Mouse (Mus musculus) hindbrain, embryonic 16.5 days (tissue): ENCODE data around the gene Timmdc1. TPM values are rescaled to one million over a fixed set of nuclear protein-coding genes. Genes with fewer than 3 reads are reported as not detected.

Experiments
- ATAC-seq: fragments of 200-750 bp; cut with Nextera tagmentation; 2 replicates; pipeline ENCODE4 v1.8.0; 2017; ENCODE audit warnings: moderate TSS enrichment, moderate library complexity
- H3K27ac ChIP-seq: fragments of 300-500 bp; sonication (generic); 2 replicates; pipeline ENCODE4 v1.5.1; 2014; ENCODE audit warnings: low read depth, mild to moderate bottlenecking, control low read depth, low read length, moderate library complexity
- H3K27me3 ChIP-seq: fragments of 300-500 bp; sonication (generic); replicated peaks from 2 replicates; pipeline ENCODE4 v1.6.1; 2014; ENCODE audit warnings: low read length; ENCODE audit not compliant: control insufficient read depth, insufficient read depth
- H3K36me3 ChIP-seq: fragments of 300-500 bp; sonication (generic); 2 replicates; pipeline ENCODE4 v1.6.1; 2014; ENCODE audit warnings: mild to moderate bottlenecking, low read length, moderate library complexity, mixed read lengths; ENCODE audit not compliant: control insufficient read depth, insufficient read depth
- H3K4me1 ChIP-seq: fragments of 300-500 bp; sonication (generic); 2 replicates; pipeline ENCODE4 v1.6.1; 2014; ENCODE audit warnings: low read depth, low read length; ENCODE audit not compliant: control insufficient read depth, insufficient read depth
- H3K4me2 ChIP-seq: fragments of 300-500 bp; sonication (generic); 2 replicates; pipeline ENCODE4 v1.6.1; 2014; ENCODE audit warnings: mild to moderate bottlenecking, low read length, control low read depth, moderate library complexity
- H3K4me3 ChIP-seq: fragments of 300-500 bp; sonication (generic); 2 replicates; pipeline ENCODE4 v1.5.1; 2014; ENCODE audit warnings: mild to moderate bottlenecking, low read length, control low read depth, moderate library complexity
- H3K9ac ChIP-seq: fragments of 300-500 bp; sonication (generic); 2 replicates; pipeline ENCODE4 v1.6.1; 2014; ENCODE audit warnings: low read depth, mild to moderate bottlenecking, control low read depth, low read length, moderate library complexity
- H3K9me3 ChIP-seq: fragments of 300-500 bp; sonication (generic); 2 replicates; pipeline ENCODE4 v1.6.1; 2014; ENCODE audit warnings: mild to moderate bottlenecking, low read length, moderate library complexity; ENCODE audit not compliant: control insufficient read depth
- WGBS: fragments of 180-500 bp; shearing (Covaris S2); extraction: QIAGEN DNeasy Blood & Tissue Kit; methylation state at CpG from one replicate; pipeline ENCODE4 v1.1.7; 2014; 5-methylcytosine and 5-hydroxymethylcytosine counted together
- polyA plus RNA-seq: library from polyadenylated mRNA; unstranded; fragments of >200 nt; fragmentation: Nextera tagmentation; extraction: Ambion mirVana; gene quantifications from 2 replicates; pipeline ENCODE4 v1.2.1, GENCODE M21; 2015

Timmdc1 gene
- polyA plus RNA-seq, 1 experiment from 2014 or later = 28.0 TPM

- Histone ChIP-seq H3K4me1 (no peaks in the 10 kb centered on the region), H3K4me3 (no peak overlapping the region), H3K36me3 (peaks cover 30% of the 10 kb centered on the region), H3K27ac (no peak overlapping the region), H3K9ac (no peak overlapping the region), H3K27me3 (no peaks in the 10 kb centered on the region), H3K4me2 (no peak overlapping the region), H3K9me3 (no peaks in the 10 kb centered on the region)
- 77% methylated on average over 4 of the region's 4 CpGs for WGBS
- peak; percentile 92 for ATAC-seq
These were observed 16.3 kb downstream of the Timmdc1 start for GRCm38 (mm10) chr16:38506041-38506634.

GRCm38 (mm10) chr16:38503528-38503927 lies 18.9 kb downstream of the Timmdc1 start:
- Histone ChIP-seq H3K4me3 (no peak overlapping the region), H3K4me1 (no peaks in the 10 kb centered on the region), H3K27me3 (no peaks in the 10 kb centered on the region), H3K27ac (no peak overlapping the region), H3K36me3 (peaks cover 24% of the 10 kb centered on the region), H3K9me3 (no peaks in the 10 kb centered on the region), H3K4me2 (no peak overlapping the region), H3K9ac (no peak overlapping the region)
- ATAC-seq = no peak
- 97% methylated on average over 4 of the region's 4 CpGs for WGBS

- Histone ChIP-seq H3K4me3 (no peak overlapping the region), H3K27me3 (no peaks in the 10 kb centered on the region), H3K4me2 (no peak overlapping the region), H3K27ac (no peak overlapping the region), H3K4me1 (no peaks in the 10 kb centered on the region), H3K36me3 (peaks cover 28% of the 10 kb centered on the region), H3K9ac (no peak overlapping the region), H3K9me3 (no peaks in the 10 kb centered on the region)
- WGBS = 91% methylated on average over 10 of the region's 10 CpGs
- ATAC-seq = no peak
These were observed 20.0 kb downstream of the Timmdc1 start for GRCm38 (mm10) chr16:38502469-38502868.

GRCm38 (mm10) chr16:38496604-38497140 lies 25.8 kb downstream of the Timmdc1 start:
- 84% methylated on average over 7 of the region's 7 CpGs for WGBS
- no peak overlapping the region for H3K9ac ChIP-seq
- no peak overlapping the region for H3K27ac ChIP-seq
- peaks cover 10% of the 10 kb centered on the region; the same call in 1 of the 2 replicates for H3K36me3 ChIP-seq
- H3K9me3 ChIP-seq = no peaks in the 10 kb centered on the region
- no peak for ATAC-seq
- H3K4me1 ChIP-seq = no peaks in the 10 kb centered on the region
- no peaks in the 10 kb centered on the region for H3K27me3 ChIP-seq
- no peak overlapping the region for H3K4me2 ChIP-seq
- H3K4me3 ChIP-seq = no peak overlapping the region

GRCm38 (mm10) chr16:38493890-38494289 lies 28.6 kb downstream of the Timmdc1 start:
- H3K4me3 ChIP-seq = no peak overlapping the region
- H3K4me1 ChIP-seq = no peaks in the 10 kb centered on the region
- ATAC-seq = no peak
- H3K27ac ChIP-seq = no peak overlapping the region
- WGBS = 86% methylated on average over 10 of the region's 10 CpGs
- H3K36me3 ChIP-seq = peaks cover 7% of the 10 kb centered on the region; the same call in 1 of the 2 replicates
- H3K4me2 ChIP-seq = no peak overlapping the region
- no peak overlapping the region for H3K9ac ChIP-seq
- no peaks in the 10 kb centered on the region for H3K9me3 ChIP-seq
- no peaks in the 10 kb centered on the region for H3K27me3 ChIP-seq

GRCm38 (mm10) chr16:38492551-38492950 lies 29.9 kb downstream of the Timmdc1 start:
- no peak overlapping the region for H3K4me2 ChIP-seq
- no peaks in the 10 kb centered on the region for H3K27me3 ChIP-seq
- no peak overlapping the region for H3K9ac ChIP-seq
- no peak for ATAC-seq
- H3K4me1 ChIP-seq = no peaks in the 10 kb centered on the region
- peaks cover 2% of the 10 kb centered on the region; the same call in 1 of the 2 replicates for H3K36me3 ChIP-seq
- H3K9me3 ChIP-seq = no peaks in the 10 kb centered on the region
- WGBS = 96% methylated on average over 3 of the region's 3 CpGs
- no peak overlapping the region for H3K4me3 ChIP-seq
- no peak overlapping the region for H3K27ac ChIP-seq

GRCm38 (mm10) chr16:38483582-38484309 lies 38.7 kb downstream of the Timmdc1 start:
- Histone ChIP-seq H3K4me3 (peak overlapping the region; percentile 27), H3K4me2 (peak overlapping the region; percentile 51), H3K27ac (no peak overlapping the region), H3K4me1 (peaks cover 3% of the 10 kb centered on the region; the same call in 1 of the 2 replicates), H3K9me3 (no peaks in the 10 kb centered on the region; the same call in 1 of the 2 replicates), H3K27me3 (no peaks in the 10 kb centered on the region; the same call in 1 of the 2 replicates), H3K9ac (no peak overlapping the region), H3K36me3 (no peaks in the 10 kb centered on the region)
- 0 out of 2 replicates have a peak, but pooled peaks have one; percentile 37 for ATAC-seq
- WGBS = 43% methylated on average over 32 of the region's 42 CpGs

GRCm38 (mm10) chr16:38482780-38483562 lies 39.5 kb downstream of the Timmdc1 start:
- Histone ChIP-seq H3K4me3 (peak overlapping the region; percentile 27), H3K9me3 (no peaks in the 10 kb centered on the region; the same call in 1 of the 2 replicates), H3K9ac (no peak overlapping the region), H3K36me3 (no peaks in the 10 kb centered on the region), H3K27ac (no peak overlapping the region), H3K4me1 (peaks cover 3% of the 10 kb centered on the region; the same call in 1 of the 2 replicates), H3K27me3 (no peaks in the 10 kb centered on the region; the same call in 1 of the 2 replicates), H3K4me2 (peak overlapping the region; percentile 51)
- peak; percentile 54; the same call in 1 of the 2 replicates for ATAC-seq
- WGBS = 19% methylated on average over 32 of the region's 32 CpGs
